Mouse (Mus musculus) erythroblast, embryonic 14.5 days (primary cell): ENCODE measurements around the gene Vav3.

ENCODE experiments used
- GATA1 ChIP-seq: IDR thresholded peaks from 2 replicates; pipeline ENCODE4 v1.6.1; 2012; ENCODE audit warnings: low read length, inconsistent platforms, mixed read lengths
- TAL1 ChIP-seq: IDR thresholded peaks from 3 replicates; pipeline ENCODE4 v1.6.1; 2012; ENCODE audit warnings: low read length, inconsistent platforms, mixed read lengths

DNA sequence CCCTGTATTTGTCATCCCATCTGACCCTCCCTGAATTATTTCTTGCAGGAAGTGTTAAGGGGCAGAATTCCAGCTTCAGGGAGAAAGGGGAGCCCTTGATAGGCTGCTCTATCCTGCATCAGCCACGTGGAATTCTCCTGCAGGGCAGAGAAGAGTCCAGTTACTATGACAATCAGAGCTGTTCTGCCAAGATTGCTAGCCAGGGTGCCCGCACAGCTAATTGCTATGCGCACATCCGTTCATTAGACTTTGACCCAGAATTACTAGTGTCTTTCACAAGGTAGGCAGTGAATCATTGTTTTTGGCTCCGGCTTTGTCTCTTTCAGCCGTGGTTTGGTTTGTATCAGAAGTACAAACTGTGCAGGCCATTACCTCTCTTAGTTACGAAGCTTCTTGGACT lies 33.0 kb upstream of the Vav3 start:
- TF ChIP-seq GATA1 (no peak), TAL1 (no peak)
